Mouse (Mus musculus) central nervous system, embryonic 11.5 days (tissue): ENCODE results near the gene Spock3. TPM values are rescaled to one million over a fixed set of nuclear protein-coding genes. Genes with fewer than 3 reads are reported as not detected.

Source experiments
- polyA plus RNA-seq: library from polyadenylated mRNA; depleted of rRNA; stranded (reverse); fragments of >200 nt; gene quantifications from 2 replicates; pipeline ENCODE4 v1.2.3, GENCODE M21; 2012; rRNA removed

The Spock3 gene
- 5.1 and 8.0 TPM in 2 replicates for polyA plus RNA-seq

DNA sequence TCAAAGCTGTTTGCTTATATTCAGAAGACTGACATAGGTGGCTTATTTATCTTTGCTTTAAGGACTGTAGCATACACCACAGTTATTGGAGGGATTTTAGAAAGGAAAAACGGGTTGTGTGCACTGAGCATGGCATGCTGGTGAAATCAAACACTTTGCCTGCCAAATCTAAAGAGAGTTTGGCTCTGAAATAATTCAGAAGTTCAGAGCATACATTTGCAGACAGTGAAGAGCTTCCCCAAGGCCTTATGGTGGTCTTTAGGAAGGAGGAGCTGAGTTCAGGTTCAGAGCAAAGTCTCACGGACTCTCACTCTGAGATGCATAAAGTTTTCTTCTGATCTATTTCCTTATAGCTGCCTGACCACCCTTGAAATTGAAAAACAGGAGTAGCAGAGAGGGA lies at the start of gene Spock3:
Gene Spock3 (plus strand): TSS at position 301 of the 400 bp plus-strand sequence.

